Mouse (Mus musculus) midbrain, embryonic 14.5 days (tissue): ENCODE measurements around the gene Agbl5. TPM values are rescaled to one million over a fixed set of nuclear protein-coding genes. Genes with fewer than 3 reads are reported as not detected.

Source experiments
- ATAC-seq: fragments of 200-750 bp; cut with Nextera tagmentation; 2 replicates; pipeline ENCODE4 v1.8.0; 2017; ENCODE audit warnings: moderate number of reproducible peaks, moderate library complexity; ENCODE audit not compliant: low FRiP score, low TSS enrichment
- DNase-seq: peaks from one replicate; pipeline ENCODE4 v3.0.0-alpha.2; 2015
- H3K27ac ChIP-seq: fragments of 300-500 bp; sonication (generic); replicated peaks from 2 replicates; pipeline ENCODE4 v1.5.1; 2014; ENCODE audit warnings: mild to moderate bottlenecking, low read depth, low read length, moderate library complexity
- H3K27me3 ChIP-seq: fragments of 300-500 bp; sonication (generic); 2 replicates; pipeline ENCODE4 v1.6.1; 2014; ENCODE audit warnings: low read length, control low read depth, mixed read lengths; ENCODE audit not compliant: control insufficient read depth, insufficient read depth
- H3K36me3 ChIP-seq: fragments of 300-500 bp; sonication (generic); 2 replicates; pipeline ENCODE4 v1.6.1; 2014; ENCODE audit warnings: low read length, control low read depth; ENCODE audit not compliant: control insufficient read depth, insufficient read depth
- H3K4me1 ChIP-seq: fragments of 300-500 bp; sonication (generic); 2 replicates; pipeline ENCODE4 v1.6.1; 2014; ENCODE audit warnings: mild to moderate bottlenecking, antibody characterized with exemption, low read length, control low read depth; ENCODE audit not compliant: control insufficient read depth, insufficient read depth
- H3K4me2 ChIP-seq: fragments of 300-500 bp; sonication (generic); 2 replicates; pipeline ENCODE4 v1.6.1; 2014; ENCODE audit warnings: mild to moderate bottlenecking, low read length, moderate library complexity
- H3K4me3 ChIP-seq: fragments of 300-500 bp; sonication (generic); replicated peaks from 2 replicates; pipeline ENCODE4 v1.5.1; 2014; ENCODE audit warnings: low read depth, low read length
- H3K9ac ChIP-seq: fragments of 300-500 bp; sonication (generic); replicated peaks from 2 replicates; pipeline ENCODE4 v1.6.1; 2014; ENCODE audit warnings: mild to moderate bottlenecking, low read length, moderate library complexity
- H3K9me3 ChIP-seq: fragments of 300-500 bp; sonication (generic); 2 replicates; pipeline ENCODE4 v1.6.1; 2016; ENCODE audit warnings: low read length, control low read depth, mixed read lengths; ENCODE audit not compliant: control insufficient read depth
- WGBS: fragments of 180-500 bp; shearing (Covaris S2); extraction: QIAGEN DNeasy Blood & Tissue Kit; methylation state at CpG from one replicate; pipeline ENCODE4 v1.1.7; 2014; 5-methylcytosine and 5-hydroxymethylcytosine counted together
- polyA plus RNA-seq: library from polyadenylated mRNA; unstranded; fragments of >200 nt; fragmentation: Nextera tagmentation; extraction: Ambion mirVana; gene quantifications from 2 replicates; pipeline ENCODE4 v1.2.1, GENCODE M21; 2014

Agbl5 gene
- polyA plus RNA-seq, 1 experiment from 2014 or later = 27.8 TPM

- Histone ChIP-seq H3K4me3 (peak overlapping the region; percentile 72), H3K9ac (peak overlapping the region; percentile 84; the same call in 1 of the 2 replicates), H3K4me2 (peak overlapping the region; percentile 78), H3K36me3 (peaks cover 48% of the 10 kb centered on the region), H3K9me3 (no peaks in the 10 kb centered on the region), H3K27ac (no peak overlapping the region), H3K4me1 (peaks cover 11% of the 10 kb centered on the region), H3K27me3 (no peaks in the 10 kb centered on the region)
- ATAC-seq (no peak), DNase-seq (no peak)
- WGBS = 87% methylated on average over 7 of the region's 7 CpGs
Measured at GRCm38 (mm10) chr5:30890375-30890774, 1.9 kb downstream of the Agbl5 start.

- Histone ChIP-seq H3K9ac (no peak overlapping the region), H3K9me3 (no peaks in the 10 kb centered on the region), H3K36me3 (peaks cover 76% of the 10 kb centered on the region), H3K27ac (no peak overlapping the region), H3K27me3 (no peaks in the 10 kb centered on the region), H3K4me2 (no peak overlapping the region), H3K4me3 (no peak overlapping the region), H3K4me1 (peaks cover 11% of the 10 kb centered on the region; the same call in 1 of the 2 replicates)
- ATAC-seq (no peak), DNase-seq (no peak)
- WGBS = 90% methylated on average over 5 of the region's 5 CpGs
Measured at GRCm38 (mm10) chr5:30901860-30902259, 13.4 kb downstream of the Agbl5 start.

- WGBS = under 1% methylated on average over 58 of the region's 58 CpGs
- Histone ChIP-seq H3K4me1 (peaks cover 18% of the 10 kb centered on the region; the same call in 1 of the 2 replicates), H3K36me3 (peaks cover 36% of the 10 kb centered on the region), H3K27ac (peak within 1 kb of the TSS; percentile 83), H3K4me3 (peak within 1 kb of the TSS; percentile 73), H3K9me3 (no peaks in the 10 kb centered on the region), H3K9ac (peak within 1 kb of the TSS; percentile 81), H3K4me2 (peak within 1 kb of the TSS; percentile 97), H3K27me3 (no peaks in the 10 kb centered on the region)
- ATAC-seq (peak; percentile 96), DNase-seq (peak; percentile 97)
Measured at GRCm38 (mm10) chr5:30907413-30908059, 19.0 kb downstream of the Agbl5 start, which contains the start of gene Ost4. Ost4 (minus strand) TSS chr5:30907788.

GRCm38 (mm10) chr5:30908426-30909299, 20.2 kb downstream of the Agbl5 start:
- ATAC-seq (no peak), DNase-seq (no peak)
- Histone ChIP-seq H3K36me3 (peaks cover 25% of the 10 kb centered on the region), H3K9ac (peak overlapping the region; percentile 81; the same call in 1 of the 2 replicates), H3K4me2 (peak overlapping the region; percentile 97), H3K27ac (0 out of 2 replicates have a peak overlapping the region, but pooled peaks have one; percentile 83), H3K4me1 (peaks cover 18% of the 10 kb centered on the region; the same call in 1 of the 2 replicates), H3K9me3 (no peaks in the 10 kb centered on the region), H3K4me3 (peak overlapping the region; percentile 73), H3K27me3 (no peaks in the 10 kb centered on the region)
- 58% methylated on average over 13 of the region's 13 CpGs for WGBS

- WGBS = 71% methylated on average over 7 of the region's 7 CpGs
- ATAC-seq = no peak
Measured at GRCm38 (mm10) chr5:30909300-30909659, 20.8 kb downstream of the Agbl5 start.

GRCm38 (mm10) chr5:30909863-30910262, 21.4 kb downstream of the Agbl5 start:
- Histone ChIP-seq H3K9me3 (no peaks in the 10 kb centered on the region), H3K4me2 (no peak overlapping the region), H3K9ac (no peak overlapping the region), H3K36me3 (peaks cover 13% of the 10 kb centered on the region), H3K27ac (no peak overlapping the region), H3K4me3 (no peak overlapping the region), H3K4me1 (peaks cover 18% of the 10 kb centered on the region; the same call in 1 of the 2 replicates), H3K27me3 (no peaks in the 10 kb centered on the region)
- ATAC-seq (no peak), DNase-seq (no peak)
- 83% methylated on average over 7 of the region's 7 CpGs for WGBS

More at GRCm38 (mm10) chr5:30909300-30909659, 20.8 kb downstream of the Agbl5 start:
- no peak for DNase-seq
- Histone ChIP-seq H3K9ac (no peak overlapping the region), H3K36me3 (peaks cover 19% of the 10 kb centered on the region), H3K27ac (no peak overlapping the region), H3K4me3 (no peak overlapping the region), H3K4me1 (peaks cover 18% of the 10 kb centered on the region; the same call in 1 of the 2 replicates), H3K9me3 (no peaks in the 10 kb centered on the region), H3K27me3 (no peaks in the 10 kb centered on the region), H3K4me2 (no peak overlapping the region)

GRCm38 (mm10) chr5:30910481-30910880, 22.0 kb downstream of the Agbl5 start:
- Histone ChIP-seq H3K9me3 (no peaks in the 10 kb centered on the region), H3K9ac (no peak overlapping the region), H3K36me3 (0 out of 2 replicates have a peak, but pooled peaks cover 8% of the 10 kb centered on the region), H3K4me3 (no peak overlapping the region), H3K27ac (no peak overlapping the region), H3K27me3 (no peaks in the 10 kb centered on the region), H3K4me2 (no peak overlapping the region), H3K4me1 (peaks cover 19% of the 10 kb centered on the region; the same call in 1 of the 2 replicates)
- ATAC-seq (no peak), DNase-seq (no peak)

- no peaks in the 10 kb centered on the region for H3K36me3 ChIP-seq
- no peak overlapping the region for H3K9ac ChIP-seq
- 54% methylated on average over 5 of the region's 5 CpGs for WGBS
- no peak for DNase-seq
- no peak overlapping the region for H3K4me3 ChIP-seq
- H3K27me3 ChIP-seq = no peaks in the 10 kb centered on the region
- peak overlapping the region; percentile 58 for H3K27ac ChIP-seq
- H3K9me3 ChIP-seq = no peaks in the 10 kb centered on the region
- no peak for ATAC-seq
- H3K4me2 ChIP-seq = no peak overlapping the region
- H3K4me1 ChIP-seq = peaks cover 9% of the 10 kb centered on the region; the same call in 1 of the 2 replicates
Measured at GRCm38 (mm10) chr5:30912156-30912555, 23.7 kb downstream of the Agbl5 start.
